Mouse (Mus musculus): ENCODE data around the gene Mrps5.
A peak's percentile ranks its signal among the peaks of the same experiment; 100 is the strongest.

Gene Mrps5

DNA sequence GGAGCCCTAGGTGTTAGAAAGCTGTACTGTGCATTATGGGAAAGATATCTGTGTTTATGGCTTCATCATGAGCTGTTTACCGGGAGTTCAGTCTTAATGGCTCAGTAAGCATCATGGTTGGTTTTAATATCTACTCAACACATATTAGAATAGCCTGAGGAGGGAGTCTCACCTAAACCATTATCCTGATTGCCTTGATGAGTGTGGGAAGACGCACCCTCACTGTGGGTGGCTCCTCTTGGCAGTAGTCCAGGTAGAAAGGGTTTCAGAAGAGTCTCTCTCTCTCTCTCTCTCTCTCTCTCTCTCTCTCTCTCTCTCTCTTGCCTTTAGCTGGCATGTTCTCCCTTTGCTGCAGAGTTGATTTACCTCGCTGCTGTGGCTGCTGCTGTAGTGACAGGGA, 35.0 kb downstream of the Mrps5 start:
- no peak for DNase-seq

DNA sequence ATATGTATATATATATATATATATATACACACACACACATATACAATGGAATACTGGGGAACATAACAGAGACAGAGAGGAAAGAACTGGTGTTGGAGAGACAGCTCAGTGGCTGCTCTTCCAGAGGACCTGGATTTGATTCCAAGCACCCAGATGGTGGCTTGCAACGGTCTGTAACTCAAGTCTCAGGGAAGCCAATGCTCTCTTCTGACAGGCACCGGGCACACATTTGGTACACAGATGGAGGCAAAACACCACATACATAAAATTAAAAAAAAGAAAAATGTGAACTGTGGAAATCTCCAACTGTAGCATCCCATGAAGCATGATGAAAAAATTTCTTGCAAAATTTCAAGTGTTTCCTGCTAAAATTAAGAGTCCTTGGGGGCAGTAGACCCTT, 37.8 kb downstream of the Mrps5 start:
- DNase-seq = no peak

DNA sequence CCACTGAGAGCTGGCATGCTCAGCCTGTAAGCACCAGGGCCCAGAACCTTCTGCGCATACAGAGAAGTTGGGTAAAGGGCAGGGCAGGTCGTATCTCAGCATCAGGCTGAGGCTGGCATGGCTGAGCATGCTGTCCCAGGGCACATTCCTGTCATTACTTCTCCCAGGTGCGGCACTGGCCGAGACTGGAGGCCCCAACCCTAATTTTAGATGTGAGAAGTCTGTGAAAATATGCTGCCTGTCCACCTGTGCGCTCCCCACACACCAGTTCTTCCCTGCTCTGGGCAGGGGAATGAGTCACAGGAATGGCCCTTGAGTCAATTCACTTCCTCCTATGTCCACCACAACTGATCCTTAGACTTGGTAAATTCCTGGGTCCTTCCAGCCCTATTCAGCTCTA, 38.6 kb downstream of the Mrps5 start:
- DNase-seq = no peak

DNA sequence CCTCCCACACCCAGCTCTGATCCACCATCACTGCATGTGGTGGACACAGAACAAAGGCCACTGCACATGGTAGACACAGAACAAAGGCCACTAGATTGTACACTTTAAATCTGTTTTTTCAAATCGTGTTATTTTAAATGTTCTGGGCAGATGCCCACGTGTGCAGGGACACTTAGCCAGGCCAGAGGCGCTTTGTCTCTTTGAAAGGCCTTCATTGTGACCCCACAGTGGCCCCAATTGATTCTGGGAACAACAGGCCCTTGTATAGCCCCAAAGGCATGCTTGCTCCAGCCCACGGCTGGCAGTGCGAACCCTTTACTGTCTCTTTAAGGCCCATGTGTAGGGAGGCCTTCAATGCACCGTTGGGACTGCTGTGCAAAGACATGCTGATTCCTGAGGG, 40.3 kb downstream of the Mrps5 start:
- DNase-seq = peak; percentile 47

DNA sequence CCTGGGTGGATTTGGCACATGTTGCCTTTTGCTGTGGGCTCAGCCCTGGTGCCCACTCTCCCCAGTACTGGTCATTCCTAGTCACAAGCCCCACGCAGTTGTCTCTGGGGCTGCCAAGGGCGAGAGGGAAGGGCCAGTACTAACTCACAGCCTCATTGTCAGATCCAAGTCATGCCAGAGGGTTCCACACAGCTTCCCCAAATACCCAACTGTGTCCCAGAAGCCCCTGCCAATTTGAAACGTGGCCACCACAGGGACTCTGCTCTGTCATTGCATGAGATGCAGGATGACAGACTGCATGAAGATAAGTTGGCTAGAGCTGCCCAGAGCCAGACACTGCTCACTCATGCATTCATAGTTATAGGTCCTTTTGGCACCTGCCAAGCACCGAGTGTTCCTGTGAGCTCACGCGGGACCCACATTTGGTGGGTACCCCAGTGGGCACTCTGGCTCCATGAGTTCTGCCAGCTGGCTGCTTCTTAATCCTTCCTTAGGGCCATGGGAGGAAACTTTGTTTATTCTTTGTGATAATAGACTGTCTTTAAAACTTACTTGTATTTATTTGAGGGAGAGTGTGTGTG, 41.1 kb downstream of the Mrps5 start:
- no peak for DNase-seq

DNA sequence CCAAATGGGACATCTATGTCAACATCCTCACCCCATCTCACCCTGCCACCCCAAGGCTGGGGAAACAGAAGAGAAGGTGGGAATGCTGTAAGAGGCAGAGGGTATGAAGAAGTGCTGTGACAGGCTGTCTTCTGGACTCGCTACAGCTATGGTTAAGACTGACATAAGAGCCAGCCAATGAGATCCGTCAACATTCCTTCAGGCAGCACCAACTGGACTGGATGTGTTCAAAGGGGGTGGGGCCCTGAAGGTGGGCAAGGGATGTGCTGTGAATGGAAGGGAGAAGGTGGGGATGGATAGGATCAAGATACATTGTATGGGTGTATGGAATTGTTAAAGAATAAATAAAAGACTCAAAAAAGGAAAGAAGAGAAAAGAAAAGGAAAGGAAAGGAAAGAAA, 45.6 kb downstream of the Mrps5 start:
- DNase-seq = no peak

DNA sequence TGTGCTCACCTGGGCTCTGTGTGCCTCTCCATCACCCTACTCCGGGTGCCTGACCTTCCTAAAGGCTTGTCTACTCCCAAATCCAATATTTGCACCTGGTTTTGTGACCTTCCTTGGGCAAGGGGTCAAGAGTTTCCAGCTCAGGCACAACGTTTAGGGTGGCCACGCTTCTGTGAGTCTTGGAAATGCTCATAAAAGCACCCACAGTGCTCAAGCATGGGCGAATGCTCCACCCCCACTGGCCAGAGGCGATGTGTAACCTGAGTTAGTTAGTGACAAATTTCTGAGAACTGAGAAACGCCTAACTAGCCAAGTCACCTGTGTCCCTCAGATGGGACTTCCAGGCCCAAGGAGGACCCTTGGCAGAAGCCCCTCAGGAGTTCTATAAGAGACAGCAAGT, 48.6 kb downstream of the Mrps5 start:
- no peak for DNase-seq

DNA sequence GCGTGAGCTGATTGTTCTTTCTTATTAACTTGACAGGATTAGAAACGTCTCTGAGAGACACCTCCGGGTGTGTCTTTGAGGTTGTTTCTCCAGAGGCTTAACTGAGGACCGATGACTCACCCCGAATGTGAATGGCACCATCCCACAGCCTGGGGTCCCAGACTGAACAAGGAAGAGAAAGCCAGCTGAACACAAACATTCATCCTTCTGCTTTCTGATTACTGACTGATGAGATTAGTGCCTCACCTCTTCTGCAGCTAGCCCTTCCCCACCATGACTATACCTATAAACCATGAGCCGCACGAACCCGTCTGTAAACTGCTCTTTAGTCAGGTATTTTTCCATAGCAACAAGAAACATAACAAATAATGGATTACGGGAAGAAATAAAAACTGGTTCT, 52.0 kb downstream of the Mrps5 start:
- DNase-seq = no peak

DNA sequence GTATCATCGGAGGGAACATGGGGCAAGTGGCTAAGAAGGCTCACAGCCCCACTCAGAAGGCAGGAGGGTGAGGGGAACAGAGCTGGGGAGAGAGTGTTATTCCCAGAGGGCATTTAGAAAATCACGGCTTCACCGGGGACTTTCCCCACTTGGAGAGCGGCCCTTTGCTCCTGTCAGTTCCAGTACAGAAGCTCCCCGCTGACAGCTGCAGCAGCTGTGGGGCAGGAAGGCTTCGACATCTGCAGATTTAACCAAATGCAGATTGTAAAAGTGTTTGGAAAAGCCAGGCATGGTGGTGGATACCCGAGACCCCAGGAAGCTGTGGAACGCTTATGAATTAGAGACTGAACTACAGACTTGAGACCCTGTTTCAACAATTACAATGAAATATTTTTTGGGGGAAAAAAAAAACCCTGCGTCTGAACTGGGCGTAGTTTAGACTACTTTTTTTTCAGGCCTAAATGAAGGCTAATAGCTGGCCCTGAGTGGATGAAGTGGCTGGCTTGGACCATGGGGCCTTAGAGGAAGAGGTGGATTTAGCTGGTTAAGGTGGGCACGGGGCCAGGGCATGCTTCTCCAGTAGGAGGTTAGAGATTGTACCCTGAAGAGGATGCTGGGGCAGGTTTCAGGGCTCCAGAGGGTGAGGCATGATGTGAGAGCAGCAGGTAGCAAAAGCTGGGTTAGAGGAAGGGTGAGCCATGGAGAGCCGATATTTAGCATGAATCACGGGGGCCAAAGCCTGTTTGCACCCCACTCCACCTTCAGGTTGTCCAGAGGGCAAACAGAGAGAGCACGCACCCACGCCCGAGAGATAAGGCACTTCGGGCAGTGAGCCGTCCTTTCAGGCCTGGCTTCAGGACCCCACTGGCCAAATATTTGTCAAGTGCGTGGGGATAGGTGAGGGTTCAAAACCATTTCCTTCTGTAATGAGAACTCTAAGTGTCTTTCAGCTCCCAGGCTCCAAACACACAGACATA, 57.0 kb downstream of the Mrps5 start:
- peak; percentile 19 for DNase-seq

DNA sequence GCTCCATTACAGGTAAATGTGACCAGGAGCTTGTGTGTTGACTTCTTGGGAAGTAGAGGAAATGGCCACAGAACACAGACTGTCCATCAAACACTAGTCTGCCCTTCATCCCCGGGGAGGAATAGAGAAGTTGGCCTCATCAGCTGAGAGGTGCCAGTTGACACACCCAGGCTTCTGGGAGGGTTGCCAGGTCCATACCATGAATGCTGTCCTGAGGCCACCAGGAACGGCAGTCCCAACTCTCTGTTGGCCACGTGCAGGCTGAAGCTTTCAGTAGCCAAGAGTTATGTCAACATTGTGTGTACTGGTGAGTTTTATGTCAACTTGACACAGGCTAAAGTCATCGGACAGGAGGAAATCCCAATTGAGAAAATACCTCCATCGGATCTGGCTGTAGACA, 59.9 kb downstream of the Mrps5 start:
- no peak for DNase-seq

DNA sequence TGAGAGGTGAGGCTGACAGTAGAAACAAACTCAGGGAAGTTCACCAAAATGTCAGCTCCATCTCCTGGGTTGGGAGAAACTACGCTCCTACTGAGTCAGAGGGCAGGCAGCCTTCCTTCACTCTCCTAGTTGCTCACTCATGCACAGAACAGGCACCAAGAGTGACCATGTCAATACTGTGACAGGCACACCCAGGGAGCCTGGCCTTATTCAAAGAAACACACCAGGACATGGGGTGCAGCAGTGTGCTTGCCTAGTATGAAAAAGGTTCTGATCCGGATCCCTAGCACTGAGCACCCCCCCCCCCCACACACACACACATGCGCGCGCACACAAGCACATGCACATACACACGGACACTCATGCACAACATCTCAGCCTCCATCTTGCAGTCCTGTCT, 61.1 kb downstream of the Mrps5 start:
- no peak for DNase-seq

DNA sequence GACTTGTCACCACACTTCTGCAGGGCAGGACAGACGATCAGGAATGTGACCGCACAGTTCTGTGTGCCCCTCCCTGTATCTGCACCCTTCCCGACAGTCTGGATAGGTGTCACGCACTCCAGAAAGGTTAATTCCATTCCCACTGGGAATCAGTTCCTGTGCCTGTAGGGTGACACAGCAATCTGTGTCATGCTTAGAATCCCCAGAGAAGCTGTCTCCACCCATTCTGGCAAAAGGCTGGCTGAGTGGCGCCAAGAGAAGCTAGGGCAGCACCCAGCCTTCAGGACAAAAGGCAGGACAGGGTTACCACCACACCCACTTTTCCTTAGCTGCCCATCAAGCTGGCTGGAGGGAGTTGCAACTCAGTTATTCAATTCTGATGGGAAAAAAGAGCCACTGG, 62.9 kb downstream of the Mrps5 start:
- DNase-seq = no peak

DNA sequence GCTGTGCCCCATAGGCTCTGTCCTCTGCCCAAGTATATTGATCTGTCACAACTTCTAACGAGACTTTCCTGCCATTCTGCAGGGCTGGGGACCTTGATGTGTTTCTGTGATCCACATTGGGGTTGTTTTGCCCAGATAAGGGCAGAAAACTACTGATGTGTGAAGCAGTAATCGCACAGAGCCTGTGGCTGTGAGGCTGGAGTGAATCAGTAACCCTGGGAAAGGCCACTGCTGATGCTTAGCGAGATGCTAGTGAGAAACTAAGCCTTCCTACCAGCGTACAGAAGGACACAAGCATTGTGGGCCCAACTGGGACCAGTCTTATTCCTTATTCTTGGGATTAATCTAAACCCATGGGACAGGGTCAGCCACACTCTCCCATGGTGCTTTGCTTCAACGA, 64.6 kb downstream of the Mrps5 start:
- no peak for DNase-seq

DNA sequence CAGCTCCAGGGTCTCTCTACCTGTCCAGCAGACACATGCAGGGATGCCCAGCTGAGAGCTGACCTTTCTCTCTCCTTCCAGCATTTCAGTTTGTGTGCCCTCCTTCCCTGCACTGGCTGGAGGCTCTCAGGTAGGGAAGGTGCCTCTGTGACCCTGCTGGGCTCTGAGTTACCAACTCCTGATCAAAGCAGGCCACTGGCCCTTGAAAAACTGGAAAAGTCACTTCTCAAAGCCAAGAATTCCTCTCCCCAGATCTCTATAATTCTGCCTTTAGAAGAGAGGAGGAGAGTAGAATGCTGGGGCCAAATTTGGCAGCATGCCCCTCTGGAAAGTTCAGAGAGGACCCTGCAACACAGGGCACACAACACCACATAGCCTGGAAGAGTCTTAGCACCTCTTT, 65.3 kb downstream of the Mrps5 start:
- no peak for DNase-seq

DNA sequence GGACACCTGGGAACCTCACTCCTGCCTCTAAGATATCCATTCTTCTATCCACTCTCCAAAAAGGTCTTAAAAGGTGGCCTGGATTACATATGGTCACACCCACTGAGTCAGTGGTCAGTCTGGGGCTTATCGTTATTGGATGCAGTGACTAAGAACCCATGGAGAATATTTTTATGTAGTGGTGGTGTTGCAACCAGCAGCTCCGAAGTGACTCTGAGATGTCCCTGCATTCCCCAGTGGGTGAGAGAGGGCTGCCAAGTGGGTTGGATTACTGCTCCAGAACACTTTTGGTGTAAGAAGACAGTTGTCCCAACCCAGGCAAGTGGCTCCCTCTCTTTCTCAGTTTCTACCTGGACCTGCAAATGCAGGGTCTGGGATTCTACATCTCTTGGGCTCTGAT, 65.8 kb downstream of the Mrps5 start:
- DNase-seq = no peak

DNA sequence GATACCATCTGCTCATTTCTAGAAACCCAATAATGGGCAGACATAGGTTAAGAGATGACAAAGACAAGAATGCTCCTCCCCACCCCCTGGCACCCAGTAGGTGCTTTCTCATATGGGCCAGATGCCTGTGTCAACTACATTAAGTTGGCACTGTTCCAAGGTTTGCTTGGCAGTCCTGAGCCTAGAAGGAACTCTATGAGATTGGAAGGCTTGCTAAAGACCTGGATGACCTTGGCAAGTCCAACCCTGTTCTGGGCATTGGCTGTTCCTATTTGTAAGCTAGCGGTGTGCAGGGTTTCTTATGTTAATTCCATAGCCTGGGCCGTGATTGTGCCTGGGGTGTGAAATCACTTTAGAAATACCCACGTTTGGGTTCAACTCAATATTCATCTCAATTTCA, 67.8 kb downstream of the Mrps5 start:
- DNase-seq = no peak

DNA sequence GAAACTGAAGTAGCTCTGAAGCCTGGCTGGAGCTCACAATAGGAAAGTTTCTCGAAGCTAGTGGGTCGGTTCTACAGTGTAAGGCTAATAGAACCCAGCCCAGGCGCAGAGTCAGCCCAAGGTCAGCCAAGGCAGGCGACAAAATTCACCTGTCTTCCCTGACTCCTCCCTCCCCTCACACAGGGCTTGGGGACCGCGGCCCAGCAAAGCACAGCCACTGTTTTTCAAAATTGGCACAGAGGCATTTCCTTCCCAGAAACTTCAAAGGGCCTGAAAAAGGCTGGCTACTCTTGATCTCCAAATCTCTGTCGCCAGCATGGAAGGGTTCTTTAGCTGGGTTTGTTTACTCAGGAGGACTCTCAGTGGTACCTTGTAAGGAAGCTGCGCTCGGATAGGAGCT, 68.4 kb downstream of the Mrps5 start:
- no peak for DNase-seq

DNA sequence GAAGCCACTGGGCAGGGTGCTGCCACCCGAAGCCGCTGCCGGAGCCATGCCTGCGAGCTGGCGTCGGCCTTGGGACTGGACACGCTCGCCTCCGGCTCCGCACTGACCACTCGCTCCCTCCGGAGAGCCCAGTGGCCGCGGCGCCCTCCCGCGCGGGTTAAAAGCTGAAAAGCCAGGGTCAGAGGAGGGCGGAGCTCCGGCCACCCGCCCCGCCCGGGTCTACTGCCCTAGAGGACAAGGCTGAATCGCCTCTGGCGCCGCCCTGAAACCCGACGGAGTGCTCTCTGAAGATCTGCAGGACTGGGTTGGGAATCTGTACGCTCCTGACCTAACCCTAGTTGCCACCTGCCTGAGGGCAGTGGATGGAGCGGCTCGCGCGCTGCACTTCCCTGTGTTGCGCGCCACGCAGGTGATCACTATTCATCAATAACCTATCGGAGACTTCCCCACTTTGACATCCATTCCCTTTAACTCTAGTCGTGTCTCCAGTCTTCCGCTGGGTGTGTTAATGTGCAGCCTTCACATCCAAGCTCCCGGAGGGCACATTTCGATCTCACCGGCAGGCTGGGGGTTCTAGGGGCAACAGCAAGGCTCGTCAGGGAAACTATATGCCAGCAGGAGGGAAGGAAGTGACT, 69.2 kb downstream of the Mrps5 start, which contains the start of gene Mal:
TSS of gene Mal (minus strand) at position 610 of the 635 bp plus-strand sequence.
- DNase-seq = peak; percentile 47
